Mouse (Mus musculus) liver (tissue): ENCODE data around the gene Hpdl.
"Not testable (repeated sequence)": the region's sequence is repeated elsewhere in the genome, so short reads cannot be mapped to it uniquely, and the experiment has no call there.

Source experiments
- DNase-seq: peaks from one replicate; pipeline ENCODE4 v3.0.0-alpha.2; 2020; ENCODE audit warnings: mixed read lengths

The Hpdl gene

DNA sequence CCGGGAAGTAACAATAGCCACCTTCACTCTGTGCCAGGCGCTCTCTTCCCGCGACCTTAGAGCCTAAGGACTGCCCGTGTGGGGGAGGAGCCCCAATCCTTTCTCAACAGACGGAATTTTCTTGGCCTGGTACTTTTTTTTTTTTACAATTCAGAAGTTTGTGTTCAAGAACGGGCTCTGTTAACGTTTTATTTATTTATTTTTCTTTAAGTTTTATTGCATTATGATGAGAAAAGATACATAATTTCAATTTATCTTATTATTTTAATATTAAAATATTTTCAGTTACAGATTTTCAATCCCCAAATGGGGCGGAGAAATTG is at the start of gene Hpdl:
TSS of gene Hpdl (minus strand) at position 14 of the 323 bp plus-strand sequence.
- no peak for DNase-seq

- no peak for DNase-seq
These were observed 48.4 kb upstream of the Hpdl start for GRCm38 (mm10) chr4:116869898-116870297.

DNA sequence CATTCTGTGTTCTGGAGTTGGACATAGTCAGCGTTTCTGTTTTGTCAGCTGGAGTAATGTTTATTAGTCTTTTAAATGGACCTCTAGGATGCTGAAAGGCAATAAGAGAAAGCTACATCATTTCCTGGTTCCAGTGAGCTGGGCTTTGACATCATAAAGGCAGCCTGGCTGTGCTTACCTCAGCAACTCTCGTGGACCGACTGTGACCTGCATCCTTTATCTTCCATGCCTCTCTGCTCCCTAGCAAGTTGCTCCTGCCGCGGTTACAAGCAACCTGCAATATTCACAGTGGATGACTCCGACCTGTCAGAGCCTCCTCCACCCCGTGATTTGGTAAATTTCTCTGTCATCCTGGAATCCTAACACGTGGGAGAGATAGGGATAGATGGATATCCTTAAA is 40.5 kb upstream of the Hpdl start:
- no peak for DNase-seq

GRCm38 (mm10) chr4:116859711-116860110 is 38.2 kb upstream of the Hpdl start:
- DNase-seq: no peak

DNA sequence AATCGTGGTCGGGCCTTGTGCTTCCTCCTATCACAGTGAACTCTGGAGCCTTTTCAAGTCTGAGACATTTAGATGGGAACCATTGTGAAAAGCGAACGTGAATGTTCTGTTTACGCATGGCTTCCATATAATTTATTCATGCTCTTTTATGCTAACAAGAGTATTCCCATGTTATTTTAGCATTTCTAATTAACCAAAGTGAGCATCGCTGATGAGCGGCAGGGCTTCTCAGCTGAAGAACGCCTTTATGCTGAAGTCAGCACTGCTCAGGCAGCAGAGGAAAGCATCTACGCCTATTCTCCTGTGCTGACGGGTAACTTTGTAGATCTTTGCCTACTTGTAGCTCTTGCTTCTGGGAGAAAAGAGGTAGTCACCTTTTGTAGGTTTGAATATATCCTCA is 35.7 kb upstream of the Hpdl start:
- DNase-seq: no peak

GRCm38 (mm10) chr4:116854286-116854685 is 32.8 kb upstream of the Hpdl start:
- no peak for DNase-seq

GRCm38 (mm10) chr4:116849901-116850300 is 28.4 kb upstream of the Hpdl start:
- no peak for DNase-seq

DNA sequence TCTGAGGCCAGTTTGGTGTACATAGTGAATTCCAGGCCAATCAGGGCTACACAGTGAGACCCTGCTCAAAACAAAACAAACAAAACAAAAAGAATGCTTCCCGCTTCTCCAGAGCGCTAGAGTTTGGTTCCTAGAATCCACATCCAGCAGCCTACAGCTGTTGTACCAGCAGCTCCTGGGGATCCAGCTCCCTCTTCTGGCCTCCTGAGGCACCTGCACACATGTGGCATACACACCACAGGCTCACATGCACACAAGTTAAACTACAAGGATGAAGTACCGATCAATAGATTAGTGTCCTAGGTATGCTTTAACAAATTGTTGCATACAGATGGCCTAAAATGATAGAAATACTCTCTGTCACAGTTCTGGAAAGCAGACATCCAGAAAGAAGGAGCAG is 22.8 kb upstream of the Hpdl start:
- no peak for DNase-seq

- DNase-seq: no peak
These were observed 19.3 kb upstream of the Hpdl start for GRCm38 (mm10) chr4:116840841-116841240.

DNA sequence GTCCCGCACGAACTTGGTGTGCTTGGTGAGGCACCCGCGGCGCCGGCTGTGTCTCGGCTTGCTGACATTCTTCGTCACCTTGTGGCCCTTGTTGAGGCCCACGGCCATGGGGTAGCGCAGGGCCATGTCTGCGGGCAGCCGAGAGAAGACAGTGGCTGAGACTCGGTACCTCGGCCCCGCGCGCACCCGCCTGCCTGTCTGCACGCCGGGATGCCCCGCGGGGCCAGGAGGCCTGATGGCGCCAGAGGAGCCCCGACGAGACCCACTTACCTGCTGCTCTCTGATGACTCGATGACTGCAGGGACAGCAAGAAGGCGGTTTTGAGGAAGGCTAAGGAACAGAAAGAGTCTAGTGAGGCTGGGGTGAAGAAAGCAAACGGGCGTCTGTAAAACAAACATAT is 18.6 kb upstream of the Hpdl start:
- not testable (repeated sequence) for DNase-seq

GRCm38 (mm10) chr4:116838999-116839398 is 17.5 kb upstream of the Hpdl start:
- no peak for DNase-seq

- no peak for DNase-seq
These were observed 8.5 kb upstream of the Hpdl start for GRCm38 (mm10) chr4:116830070-116830368.

DNA sequence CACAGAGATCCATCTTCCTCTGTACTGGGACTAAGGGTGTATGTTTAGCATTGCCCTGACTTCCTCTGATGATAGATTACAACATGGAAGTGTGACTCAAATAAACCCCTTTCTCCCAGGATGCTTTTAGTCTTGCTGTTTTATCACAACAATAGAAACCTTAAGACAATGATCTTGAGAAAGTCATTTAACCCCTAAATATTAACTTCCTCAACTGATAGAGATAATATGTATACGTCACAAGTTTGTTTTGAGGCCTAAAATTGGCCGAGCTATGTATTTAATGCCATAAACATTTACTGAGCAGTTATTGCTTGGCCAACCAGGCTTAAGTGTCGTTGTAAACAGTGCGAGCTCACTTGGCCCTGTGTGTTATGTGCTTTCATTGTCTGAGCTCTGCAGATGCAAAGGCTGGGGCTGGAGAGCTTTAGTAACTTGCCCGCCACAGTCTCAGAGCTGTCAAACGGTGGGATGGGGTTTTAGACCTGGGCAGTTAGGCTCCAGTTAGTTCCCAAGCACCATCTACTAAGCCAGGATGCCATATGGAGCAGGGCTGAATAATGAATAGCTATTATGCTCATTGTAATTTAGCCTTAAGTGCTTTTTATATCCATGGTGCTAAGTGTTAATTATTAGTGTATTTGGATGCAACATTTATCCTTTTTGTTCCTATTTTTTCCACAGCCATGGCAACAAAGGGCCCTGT is 8.0 kb upstream of the Hpdl start:
- DNase-seq: no peak

DNA sequence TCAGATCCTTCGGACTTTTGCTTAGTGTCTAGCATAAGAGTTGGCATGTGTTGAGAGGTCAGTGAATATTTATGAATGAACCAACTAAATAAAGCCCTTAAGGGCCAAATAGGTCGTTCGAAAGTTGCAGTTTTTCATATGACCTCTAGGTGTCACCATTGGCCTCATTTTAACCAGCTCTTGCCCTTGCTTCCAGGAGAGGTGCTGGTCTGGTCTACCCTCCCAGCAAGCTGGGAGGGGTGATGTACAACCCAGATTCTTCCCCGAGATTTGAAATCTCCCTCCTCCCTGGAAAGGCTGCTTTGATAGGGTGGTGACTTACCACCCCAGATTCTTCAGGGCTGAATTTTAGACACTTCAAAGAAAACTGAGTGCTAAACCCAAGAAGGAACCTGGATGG is 6.3 kb upstream of the Hpdl start:
- no peak for DNase-seq

DNA sequence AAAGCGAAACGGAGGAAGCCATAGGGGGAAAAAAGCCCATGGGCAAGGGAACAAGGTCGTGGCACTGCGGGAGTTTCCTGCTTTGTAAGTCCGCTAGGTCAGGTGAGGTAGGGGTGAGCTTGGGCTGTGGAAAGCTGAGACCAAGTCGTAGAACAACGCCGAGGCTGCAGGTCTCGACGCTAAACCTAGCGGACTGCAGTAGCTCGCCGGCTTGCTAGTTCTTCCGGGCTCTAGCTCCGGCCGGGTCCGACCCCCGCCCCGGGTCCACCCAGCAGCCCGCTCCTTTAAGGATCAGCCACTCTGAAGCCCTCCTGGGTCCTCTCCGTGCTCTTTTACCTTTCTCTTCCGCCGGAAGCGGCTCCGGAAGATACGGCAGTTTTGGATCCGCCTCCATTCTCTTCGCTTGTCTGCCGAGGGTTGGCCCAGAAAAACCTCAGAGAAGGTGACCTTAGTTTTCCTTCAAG is 3.1 kb upstream of the Hpdl start:
- DNase-seq: peak; percentile 69

GRCm38 (mm10) chr4:116820902-116821693 is 409 bp downstream of the Hpdl start:
- DNase-seq: peak; percentile 78

DNA sequence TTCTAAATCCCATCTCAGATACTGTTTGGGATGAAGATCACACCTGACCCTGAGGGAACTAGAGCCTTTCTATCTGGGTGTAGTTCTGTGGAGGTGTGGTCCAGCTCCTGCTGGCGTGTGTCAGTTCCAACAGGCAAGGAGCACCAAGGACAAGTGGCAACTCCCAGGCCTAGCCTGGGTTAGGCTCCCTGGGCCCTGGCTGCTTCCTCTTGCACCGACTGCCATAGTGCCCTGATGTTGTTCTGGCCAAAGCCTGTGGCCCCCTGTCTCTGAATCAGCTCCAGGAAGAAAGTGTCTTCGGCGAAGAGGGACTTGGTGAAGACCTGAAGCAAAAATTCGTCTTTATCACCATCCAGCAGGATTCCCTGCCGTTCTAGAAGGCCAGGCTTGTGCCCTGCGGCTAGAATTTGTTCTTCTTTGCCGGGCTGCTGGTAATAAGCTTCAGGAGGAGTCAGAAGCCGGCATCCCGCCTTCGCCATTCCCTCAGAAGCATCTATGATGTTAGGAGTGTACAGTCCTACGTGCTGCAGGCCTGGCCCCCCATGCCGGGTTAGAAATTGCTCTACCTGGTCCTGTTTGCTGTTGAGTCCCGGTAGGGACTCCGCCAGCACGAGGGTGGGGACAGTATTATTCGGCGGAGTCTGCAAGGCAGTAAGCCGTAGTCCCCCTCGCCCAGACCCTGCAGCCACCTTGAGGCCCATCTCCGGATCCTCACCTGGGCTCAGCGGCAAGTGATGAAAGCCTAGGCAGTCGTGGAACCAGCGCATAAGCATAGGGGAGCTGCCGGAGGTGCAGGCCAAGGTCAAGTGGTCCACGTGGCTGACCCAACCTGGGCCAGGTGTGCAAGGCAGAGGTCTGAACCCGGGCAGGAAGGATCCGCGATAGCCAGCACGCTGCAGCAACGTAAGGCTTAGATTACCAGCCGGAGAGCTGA is 1.3 kb downstream of the Hpdl start:
- DNase-seq: no peak

GRCm38 (mm10) chr4:116817486-116817885 is 4.0 kb downstream of the Hpdl start:
- no peak for DNase-seq

DNA sequence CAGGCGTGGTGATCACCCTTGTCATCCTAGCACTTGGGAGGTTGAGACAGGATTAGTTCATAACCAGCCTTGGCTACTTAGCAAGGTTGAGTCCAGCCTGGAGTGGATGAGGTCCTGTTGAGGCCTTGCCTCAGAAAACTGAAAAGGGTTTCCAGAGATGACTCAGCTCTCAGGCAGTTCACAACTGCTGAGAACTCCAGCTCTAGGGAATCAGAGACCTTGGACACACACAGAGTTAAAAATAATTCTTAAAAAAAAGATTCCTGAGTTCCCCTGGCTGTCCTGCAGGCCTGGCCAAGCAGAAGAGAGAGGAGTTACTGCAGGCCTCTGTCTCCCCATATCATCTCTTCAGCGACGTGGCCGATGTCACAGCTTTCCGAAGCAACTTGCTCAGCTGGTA is 6.2 kb downstream of the Hpdl start:
- no peak for DNase-seq

GRCm38 (mm10) chr4:116811012-116811411 is 10.5 kb downstream of the Hpdl start:
- DNase-seq: no peak

GRCm38 (mm10) chr4:116807197-116808129 is 14.0 kb downstream of the Hpdl start, which contains the start of the genes Toe1 and Mutyh:
Toe1 (minus strand) TSS chr4:116807640.
Mutyh (plus strand) TSS chr4:116807723.
- peak; percentile 98 for DNase-seq

- DNase-seq: peak; percentile 40
These were observed 21.6 kb downstream of the Hpdl start for GRCm38 (mm10) chr4:116799901-116800300.
